Mouse (Mus musculus): Measurements from ENCODE around the gene Raph1. TPM values are rescaled to one million over a fixed set of nuclear protein-coding genes. Genes with fewer than 3 reads are reported as not detected.
"Not testable (repeated sequence)": the region's sequence is repeated elsewhere in the genome, so short reads cannot be mapped to it uniquely, and the experiment has no call there.

The Raph1 gene
- polyA plus RNA-seq, 1 experiment from 2014 or later, result 30.8 TPM

DNA sequence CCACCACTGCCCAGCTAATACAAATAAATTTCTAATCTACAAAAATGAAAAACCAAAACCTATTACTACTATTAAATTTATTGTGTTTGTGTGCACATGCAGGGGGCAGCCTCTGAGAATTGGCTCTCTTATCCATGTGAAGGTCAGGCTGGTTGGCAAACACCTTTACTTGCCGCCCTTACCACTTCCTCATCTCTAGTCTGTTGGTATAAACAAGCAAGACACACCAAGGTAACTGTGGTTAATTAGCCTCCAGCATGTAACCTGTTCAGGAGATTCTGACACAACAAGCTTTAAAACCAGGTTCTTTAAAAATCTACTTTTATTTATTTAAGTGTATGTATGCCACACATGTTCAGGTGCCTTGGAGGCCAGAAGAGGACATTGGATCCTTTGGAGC lies 84.0 kb downstream of the Raph1 start:
- Histone ChIP-seq H3K36me3 (peaks cover 5% of the 10 kb centered on the region; the same call in 1 of the 2 replicates), H3K9me3 (no peaks in the 10 kb centered on the region), H3K27ac (no peak overlapping the region), H3K27me3 (replicated peaks) (no peaks in the 10 kb centered on the region), H3K9ac (no peak overlapping the region), H3K4me3 (replicated peaks) (no peak overlapping the region), H3K4me1 (no peaks in the 10 kb centered on the region), H3K4me2 (no peak overlapping the region)
- WGBS, result 84% methylated on average over 1 of the region's 1 CpGs
- ATAC-seq (ENCODE audit: insufficient read depth, low FRiP score, low read depth), result no peak

DNA sequence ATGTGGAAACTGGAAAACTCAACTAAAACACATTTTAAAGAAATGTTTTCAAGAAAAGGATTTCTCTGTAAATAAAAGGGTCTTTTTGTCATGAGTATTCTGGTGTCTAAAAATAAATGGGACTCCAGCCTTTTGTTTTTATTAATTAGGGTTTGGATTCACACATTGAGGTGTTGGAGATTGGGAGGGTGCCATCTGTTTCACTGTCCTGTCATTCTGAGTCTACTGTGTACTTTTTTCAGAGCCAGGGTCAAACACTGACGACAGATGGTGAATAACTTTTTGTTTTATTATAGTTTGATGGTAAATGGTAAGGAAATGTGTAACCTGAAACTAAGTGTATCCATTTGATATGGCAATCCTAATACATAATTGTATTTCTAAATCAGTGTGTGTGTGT lies 85.3 kb downstream of the Raph1 start:
- H3K27ac ChIP-seq, result no peak overlapping the region
- no peak overlapping the region for H3K4me3 ChIP-seq (replicated peaks)
- H3K4me1 ChIP-seq, result no peaks in the 10 kb centered on the region
- WGBS, result 30% methylated on average over 1 of the region's 1 CpGs
- H3K9me3 ChIP-seq, result no peaks in the 10 kb centered on the region
- peaks cover 5% of the 10 kb centered on the region; the same call in 1 of the 2 replicates for H3K36me3 ChIP-seq
- H3K9ac ChIP-seq, result no peak overlapping the region
- no peak for ATAC-seq (ENCODE audit: insufficient read depth, low FRiP score, low read depth)
- H3K4me2 ChIP-seq, result no peak overlapping the region
- no peaks in the 10 kb centered on the region for H3K27me3 ChIP-seq (replicated peaks)

DNA sequence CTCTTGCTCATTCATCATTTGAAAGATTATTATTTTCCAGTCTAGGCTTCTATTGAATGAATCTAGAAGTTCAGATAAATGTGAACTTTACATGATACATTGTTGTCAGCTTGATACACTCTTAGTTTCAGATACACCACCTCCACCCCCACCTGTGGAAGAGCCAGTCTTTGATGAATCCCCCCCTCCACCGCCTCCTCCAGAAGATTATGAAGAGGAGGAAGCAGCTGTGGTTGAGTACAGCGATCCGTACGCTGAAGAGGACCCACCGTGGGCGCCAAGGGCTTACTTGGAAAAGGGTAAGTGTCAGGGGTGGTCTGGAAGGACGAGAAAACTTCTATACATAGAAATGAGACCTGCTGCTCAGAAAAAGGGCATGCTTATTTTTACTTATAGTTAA lies 96.4 kb downstream of the Raph1 start:
- no peaks in the 10 kb centered on the region for H3K9me3 ChIP-seq
- H3K36me3 ChIP-seq, result no peaks in the 10 kb centered on the region; the same call in 1 of the 2 replicates
- H3K4me3 ChIP-seq (replicated peaks), result no peak overlapping the region
- WGBS, result 85% methylated on average over 7 of the region's 7 CpGs
- no peak overlapping the region for H3K27ac ChIP-seq
- H3K27me3 ChIP-seq (replicated peaks), result no peaks in the 10 kb centered on the region
- H3K4me2 ChIP-seq, result no peak overlapping the region
- ATAC-seq (ENCODE audit: insufficient read depth, low FRiP score, low read depth), result no peak
- no peak overlapping the region for H3K9ac ChIP-seq
- H3K4me1 ChIP-seq, result no peaks in the 10 kb centered on the region

DNA sequence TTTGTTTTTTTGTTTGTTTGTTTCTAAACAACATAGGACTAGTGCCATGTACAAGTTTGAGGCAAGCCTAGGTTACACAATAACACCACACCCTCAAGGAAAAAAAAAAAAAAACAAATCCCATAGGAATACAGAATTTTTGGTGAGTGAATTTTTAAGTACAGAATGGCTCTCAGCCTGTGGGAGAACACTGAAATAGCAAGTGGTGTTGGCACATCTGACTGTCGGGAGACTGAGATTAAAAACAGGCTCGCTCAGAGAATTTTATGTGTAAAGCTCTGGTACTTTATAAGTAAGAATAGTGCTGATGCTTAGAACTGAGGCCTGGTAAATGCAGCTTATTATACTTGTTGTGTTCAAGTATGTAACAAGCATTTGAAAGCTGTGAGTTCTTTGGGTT lies 97.4 kb downstream of the Raph1 start:
- Histone ChIP-seq H3K9ac (no peak overlapping the region), H3K4me1 (no peaks in the 10 kb centered on the region), H3K9me3 (no peaks in the 10 kb centered on the region), H3K36me3 (no peaks in the 10 kb centered on the region; the same call in 1 of the 2 replicates), H3K27me3 (replicated peaks) (no peaks in the 10 kb centered on the region), H3K27ac (no peak overlapping the region), H3K4me2 (no peak overlapping the region), H3K4me3 (replicated peaks) (no peak overlapping the region)
- no peak for ATAC-seq (ENCODE audit: insufficient read depth, low FRiP score, low read depth)
- 93% methylated on average over 2 of the region's 2 CpGs for WGBS

DNA sequence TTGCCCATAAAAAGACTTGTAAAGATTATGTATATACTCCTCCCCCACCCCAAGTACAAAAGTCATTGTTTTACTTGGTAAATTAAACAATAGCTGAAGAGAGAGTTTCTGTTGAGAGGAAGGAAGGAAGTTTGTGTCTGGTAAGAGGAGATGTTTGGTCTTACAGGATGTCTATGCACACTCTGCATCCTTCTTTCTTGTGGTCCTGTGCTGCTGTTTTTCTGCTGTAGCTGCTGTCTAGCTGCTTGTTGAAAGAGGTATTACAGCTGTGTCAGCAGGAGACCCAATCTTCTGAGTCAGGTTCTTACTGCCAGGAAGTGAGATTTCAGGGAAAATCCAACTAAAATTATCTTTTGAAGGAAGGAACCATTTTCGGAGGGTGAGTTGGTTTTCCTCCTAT lies 106.3 kb downstream of the Raph1 start:
- ATAC-seq (ENCODE audit: insufficient read depth, low FRiP score, low read depth), result no peak
- H3K4me1 ChIP-seq, result no peaks in the 10 kb centered on the region
- 80% methylated on average over 1 of the region's 1 CpGs for WGBS
- 0 out of 2 replicates have a peak, but pooled peaks cover 3% of the 10 kb centered on the region for H3K36me3 ChIP-seq
- no peak overlapping the region for H3K4me2 ChIP-seq
- no peak overlapping the region for H3K4me3 ChIP-seq (replicated peaks)
- no peak overlapping the region for H3K9ac ChIP-seq
- no peaks in the 10 kb centered on the region for H3K9me3 ChIP-seq
- H3K27me3 ChIP-seq (replicated peaks), result no peaks in the 10 kb centered on the region
- H3K27ac ChIP-seq, result 0 out of 2 replicates have a peak overlapping the region, but pooled peaks have one; percentile 18

DNA sequence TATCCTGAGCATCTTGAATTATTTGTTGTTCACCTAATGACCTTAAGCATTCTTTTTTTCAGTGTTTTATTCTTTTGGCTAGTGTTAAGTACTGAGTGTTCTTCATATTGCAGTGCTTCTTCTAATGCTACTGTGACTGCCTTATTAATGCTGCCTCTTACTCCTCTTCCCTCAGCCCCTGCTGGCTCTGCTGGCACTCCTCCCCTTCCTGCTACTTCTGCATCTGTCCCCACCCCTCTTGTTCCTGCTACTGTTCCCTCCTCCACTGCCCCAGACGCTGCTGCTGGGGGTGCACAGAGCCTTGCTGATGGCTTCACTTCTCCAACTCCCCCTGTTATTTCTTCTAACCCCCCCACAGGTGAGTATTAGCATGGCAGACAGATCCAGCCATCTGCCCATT lies 117.0 kb downstream of the Raph1 start:
- Histone ChIP-seq H3K9ac (no peak overlapping the region), H3K4me2 (no peak overlapping the region), H3K9me3 (no peaks in the 10 kb centered on the region), H3K4me3 (replicated peaks) (no peak overlapping the region), H3K36me3 (peaks cover 11% of the 10 kb centered on the region; the same call in 1 of the 2 replicates), H3K27me3 (replicated peaks) (no peaks in the 10 kb centered on the region), H3K27ac (no peak overlapping the region), H3K4me1 (no peaks in the 10 kb centered on the region)
- ATAC-seq (ENCODE audit: insufficient read depth, low FRiP score, low read depth), result no peak
- 39% methylated on average over 1 of the region's 1 CpGs for WGBS

DNA sequence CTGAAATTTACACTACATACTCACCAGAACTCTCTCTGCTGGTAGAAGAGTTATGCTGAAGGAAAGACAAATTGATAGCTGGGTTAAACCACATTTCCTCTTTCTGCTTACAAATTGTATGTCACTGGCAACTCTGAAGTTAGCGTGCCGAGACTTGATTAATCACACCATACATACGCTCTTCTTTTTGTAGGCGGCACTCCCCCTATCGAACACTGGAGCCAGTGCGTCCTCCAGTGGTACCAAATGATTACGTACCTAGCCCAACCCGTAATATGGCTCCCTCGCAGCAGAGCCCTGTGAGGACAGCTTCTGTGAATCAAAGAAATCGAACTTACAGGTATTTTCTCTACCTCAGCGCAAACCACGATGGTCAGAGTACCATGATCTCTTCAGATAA lies 119.8 kb downstream of the Raph1 start:
- Histone ChIP-seq H3K36me3 (peaks cover 9% of the 10 kb centered on the region; the same call in 1 of the 2 replicates), H3K9ac (no peak overlapping the region), H3K9me3 (no peaks in the 10 kb centered on the region), H3K27ac (no peak overlapping the region), H3K4me1 (no peaks in the 10 kb centered on the region), H3K4me3 (replicated peaks) (no peak overlapping the region), H3K27me3 (replicated peaks) (no peaks in the 10 kb centered on the region), H3K4me2 (no peak overlapping the region)
- 74% methylated on average over 12 of the region's 12 CpGs for WGBS
- no peak for ATAC-seq (ENCODE audit: insufficient read depth, low FRiP score, low read depth)

DNA sequence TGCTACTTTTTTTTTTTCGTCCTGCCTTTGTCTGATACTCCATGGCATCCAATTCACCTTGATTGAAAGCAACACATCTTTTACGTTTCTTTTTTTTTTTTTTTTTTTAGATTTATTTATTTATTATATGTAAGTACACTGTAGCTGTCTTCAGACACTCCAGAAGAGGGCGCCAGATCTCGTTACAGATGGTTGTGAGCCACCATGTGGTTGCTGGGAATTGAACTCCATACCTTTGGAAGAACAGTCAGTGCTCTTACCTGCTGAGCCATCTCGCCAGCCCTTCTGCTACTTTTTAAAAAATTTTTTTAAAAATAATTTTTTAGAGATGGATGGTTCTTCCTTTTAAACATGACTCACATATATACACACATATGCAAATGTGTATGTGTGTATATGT lies 125.5 kb downstream of the Raph1 start:
- H3K9ac ChIP-seq; H3K36me3 ChIP-seq; H3K4me2 ChIP-seq; H3K27me3 ChIP-seq (replicated peaks); H3K9me3 ChIP-seq; H3K27ac ChIP-seq; ATAC-seq (ENCODE audit: insufficient read depth, low FRiP score, low read depth); H3K4me1 ChIP-seq; H3K4me3 ChIP-seq (replicated peaks): not testable (repeated sequence)
- WGBS, result 77% methylated on average over 5 of the region's 5 CpGs

DNA sequence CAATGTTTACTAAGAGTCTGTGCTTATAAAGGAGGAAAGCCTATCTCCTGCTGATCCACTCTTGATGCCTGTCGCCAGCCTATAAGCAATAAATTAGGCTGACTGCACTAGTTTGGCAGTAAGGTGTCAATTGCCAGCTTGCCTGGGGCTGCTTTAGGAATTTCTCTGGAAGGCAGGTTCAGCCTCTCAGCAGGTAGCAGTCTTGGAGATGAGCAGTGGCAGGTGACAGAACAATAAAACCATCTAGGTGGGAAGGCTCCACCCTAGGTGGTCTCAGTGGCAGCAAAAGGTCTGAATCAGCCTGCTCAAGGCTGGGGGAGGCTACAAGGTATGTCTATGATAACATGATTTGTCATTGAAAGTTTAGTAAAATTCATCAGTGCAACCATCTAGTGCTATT lies 134.4 kb downstream of the Raph1 start:
- no peaks in the 10 kb centered on the region for H3K9me3 ChIP-seq
- no peak overlapping the region for H3K4me2 ChIP-seq

More for the DNA sequence above, 134.4 kb downstream of the Raph1 start:
- H3K36me3 ChIP-seq, result 0 out of 2 replicates have a peak, but pooled peaks cover 3% of the 10 kb centered on the region
- no peak overlapping the region for H3K9ac ChIP-seq
- no peak for ATAC-seq (ENCODE audit: insufficient read depth, low FRiP score, low read depth)
- no peak overlapping the region for H3K27ac ChIP-seq
- H3K4me3 ChIP-seq (replicated peaks), result no peak overlapping the region
- no peaks in the 10 kb centered on the region for H3K4me1 ChIP-seq
- no peaks in the 10 kb centered on the region for H3K27me3 ChIP-seq (replicated peaks)
- WGBS, result 39% methylated on average over 1 of the region's 1 CpGs

Small RNA genes lying within 50 kb of the gene (microRNA-seq; reads per million reads assigned to microRNA genes)
- not detected for gene Gm23762

Other genes starting within 250 kb of the Raph1 start
- 26.2 and 28.5 TPM in 2 replicates for gene Cyp20a1, start 223.8 kb downstream of the Raph1 start, polyA plus RNA-seq (2015; fragmentation: Nextera tagmentation; extraction: Ambion mirVana)
- 17.7 and 18.9 TPM in 2 replicates for gene Abi2, start 157.5 kb downstream of the Raph1 start, polyA plus RNA-seq (2015; fragmentation: Nextera tagmentation; extraction: Ambion mirVana)
- 0.18 and 0.27 TPM in 2 replicates for gene Cd28, start 149.7 kb upstream of the Raph1 start, polyA plus RNA-seq (2015; fragmentation: Nextera tagmentation; extraction: Ambion mirVana)

Data from stomach, embryonic 15.5 days (tissue).